Mouse (Mus musculus) embryonic stem cell, embryonic (primary cell): ENCODE measurements at regions not wholly inside any gene's neighbourhood (a gene's known extent, or its start where the extent isn't known, plus 50 kb on each side); places are given as distances from the start of the nearest gene placed in this dataset.

Experiments
- CTCF ChIA-PET, 4 experiments: fragments of 300-600 bp in 2 of 4; fragments of 350-600 bp in 2 of 4; sonication (Branson Sonifier 250); formaldehyde crosslinking; loops; one replicate each; lab custom pipeline; 2022; ENCODE audit warnings: inconsistent platforms in 2 of 4; lab: Charles Lee
- POLR2A ChIA-PET, 4 experiments: fragments of 300-600 bp in 2 of 4; fragments of 350-600 bp in 2 of 4; sonication (Branson Sonifier 250); formaldehyde crosslinking; loops; one replicate each; lab custom pipeline; 2022; ENCODE audit warnings: antibody characterized with exemption in 4 of 4, inconsistent platforms in 1 of 4; lab: Charles Lee

- POLR2A ChIA-PET = no interaction called here
- CTCF ChIA-PET = no interaction called here
These were observed 164.4 kb upstream of the Spaca1 start for GRCm38 (mm10) chr4:34214346-34214745.

- CTCF ChIA-PET = no interaction called here
- POLR2A ChIA-PET = no interaction called here
These were observed 171.9 kb upstream of the Spaca1 start for GRCm38 (mm10) chr4:34221915-34222314.

GRCm38 (mm10) chr4:34226089-34226840 is 176.3 kb upstream of the Spaca1 start:
- ChIA-PET CTCF (no interaction called here), POLR2A (no interaction called here)

GRCm38 (mm10) chr4:34226886-34227285 is 176.9 kb upstream of the Spaca1 start:
- CTCF ChIA-PET = no interaction called here
- POLR2A ChIA-PET = no interaction called here

- ChIA-PET CTCF (no interaction called here), POLR2A (no interaction called here)
These were observed 177.6 kb upstream of the Spaca1 start for GRCm38 (mm10) chr4:34227611-34228010.

- POLR2A ChIA-PET = interaction anchor here in 1 of 4 experiments (0.5 kb wide), 1 partner anchor 454 kb away, joined by 5 read pairs; no protein-coding TSS in a partner anchor
These were observed 181.3 kb upstream of the Spaca1 start for GRCm38 (mm10) chr4:34231270-34231669.

GRCm38 (mm10) chr4:34234204-34234603 is 184.2 kb upstream of the Spaca1 start:
- POLR2A ChIA-PET = no interaction called here
- CTCF ChIA-PET = no interaction called here

More at GRCm38 (mm10) chr4:34231270-34231669, 181.3 kb upstream of the Spaca1 start:
- CTCF ChIA-PET = interaction anchor here (0.6 to 1.9 kb wide), 9 partner anchors 10 to 676 kb away, joined by 3 to 10 read pairs (median 4); no protein-coding TSS in a partner anchor

GRCm38 (mm10) chr4:34234645-34235044 is 184.7 kb upstream of the Spaca1 start:
- POLR2A ChIA-PET = no interaction called here
- CTCF ChIA-PET = no interaction called here

GRCm38 (mm10) chr4:34237791-34238190 is 187.8 kb upstream of the Spaca1 start:
- ChIA-PET CTCF (interaction anchor here in 1 of 4 experiments (0.6 kb wide), 1 partner anchor 62 kb away, joined by 3 read pairs; no protein-coding TSS in a partner anchor), POLR2A (no interaction called here)

GRCm38 (mm10) chr4:34239624-34240023 is 189.6 kb upstream of the Spaca1 start:
- ChIA-PET CTCF (no interaction called here), POLR2A (no interaction called here)

- CTCF ChIA-PET = interaction anchor here in 2 of 4 experiments (0.7 to 1.1 kb wide), 2 partner anchors 10 to 79 kb away, joined by 5 to 10 read pairs; no protein-coding TSS in a partner anchor
These were observed 191.1 kb upstream of the Spaca1 start for GRCm38 (mm10) chr4:34241060-34241571.

GRCm38 (mm10) chr4:34241673-34242072 is 191.7 kb upstream of the Spaca1 start:
- POLR2A ChIA-PET = interaction anchor here in 1 of 4 experiments (0.5 kb wide), 1 partner anchor 17 kb away, joined by 4 read pairs; no protein-coding TSS in a partner anchor

More at GRCm38 (mm10) chr4:34241060-34241571, 191.1 kb upstream of the Spaca1 start:
- POLR2A ChIA-PET = interaction anchor here in 1 of 4 experiments (0.5 kb wide), 1 partner anchor 18 kb away, joined by 4 read pairs; no protein-coding TSS in a partner anchor

GRCm38 (mm10) chr4:34259444-34259843 is 209.5 kb upstream of the Spaca1 start:
- ChIA-PET POLR2A (interaction anchor here in 1 of 4 experiments (0.6 kb wide), 1 partner anchor 248 kb away, joined by 3 read pairs; no protein-coding TSS in a partner anchor), CTCF (interaction anchor here in 1 of 4 experiments (0.7 kb wide), 1 partner anchor 551 kb away, joined by 3 read pairs; no protein-coding TSS in a partner anchor)

More at GRCm38 (mm10) chr4:34241673-34242072, 191.7 kb upstream of the Spaca1 start:
- CTCF ChIA-PET = interaction anchor here in 2 of 4 experiments (0.7 to 1.1 kb wide), 2 partner anchors 11 to 79 kb away, joined by 5 to 10 read pairs; no protein-coding TSS in a partner anchor

- CTCF ChIA-PET = no interaction called here
- POLR2A ChIA-PET = no interaction called here
These were observed 210.5 kb upstream of the Spaca1 start for GRCm38 (mm10) chr4:34260468-34260867.

GRCm38 (mm10) chr4:34261809-34262208 is 211.8 kb upstream of the Spaca1 start:
- CTCF ChIA-PET = no interaction called here
- POLR2A ChIA-PET = no interaction called here

GRCm38 (mm10) chr4:34264431-34264830 is 214.4 kb upstream of the Spaca1 start:
- ChIA-PET POLR2A (interaction anchor here in 1 of 4 experiments (0.7 kb wide), 1 partner anchor 874 kb away, joined by 7 read pairs; no protein-coding TSS in a partner anchor), CTCF (no interaction called here)

GRCm38 (mm10) chr4:34274316-34274715 is 224.3 kb upstream of the Spaca1 start:
- ChIA-PET POLR2A (interaction anchor here in 1 of 4 experiments (0.7 kb wide), 1 partner anchor 738 kb away, joined by 3 read pairs; no protein-coding TSS in a partner anchor), CTCF (no interaction called here)

GRCm38 (mm10) chr4:34275372-34275771 is 225.4 kb upstream of the Spaca1 start:
- POLR2A ChIA-PET = no interaction called here
- CTCF ChIA-PET = no interaction called here

- CTCF ChIA-PET = no interaction called here
These were observed 248.1 kb upstream of the Akirin2 start for GRCm38 (mm10) chr4:34302504-34303108.

More at GRCm38 (mm10) chr4:34302504-34303108, 248.1 kb upstream of the Akirin2 start:
- POLR2A ChIA-PET = no interaction called here
